Mouse (Mus musculus) erythroblast, embryonic 14.5 days (primary cell): ENCODE data around the gene Cth. TPM values are rescaled to one million over a fixed set of nuclear protein-coding genes. Genes with fewer than 3 reads are reported as not detected.

Source experiments
- H3K27me3 ChIP-seq: 2 replicates; pipeline ENCODE4 v1.6.1; 2012; ENCODE audit warnings: inconsistent platforms; ENCODE audit not compliant: control insufficient read depth
- H3K36me3 ChIP-seq: 2 replicates; pipeline ENCODE4 v1.6.1; 2012; ENCODE audit warnings: mild to moderate bottlenecking, inconsistent platforms; ENCODE audit not compliant: control insufficient read depth
- H3K4me1 ChIP-seq: 2 replicates; pipeline ENCODE4 v1.6.1; 2012; ENCODE audit warnings: inconsistent platforms; ENCODE audit not compliant: control insufficient read depth
- H3K4me3 ChIP-seq: replicated peaks from 2 replicates; pipeline ENCODE3; 2012; ENCODE audit warnings: moderate library complexity, mild to moderate bottlenecking, inconsistent platforms
- H3K9me3 ChIP-seq: 2 replicates; pipeline ENCODE4 v1.6.1; 2012; ENCODE audit warnings: low read length, inconsistent platforms, mixed read lengths; ENCODE audit not compliant: control insufficient read depth
- GATA1 ChIP-seq: IDR thresholded peaks from 2 replicates; pipeline ENCODE4 v1.6.1; 2012; ENCODE audit warnings: low read length, inconsistent platforms, mixed read lengths
- TAL1 ChIP-seq: IDR thresholded peaks from 3 replicates; pipeline ENCODE4 v1.6.1; 2012; ENCODE audit warnings: low read length, inconsistent platforms, mixed read lengths
- polyA plus RNA-seq: library from polyadenylated mRNA; stranded (reverse); fragments of >175 nt; gene quantifications from 2 replicates; pipeline ENCODE4 v1.2.3, GENCODE M21; 2012

Cth gene
- polyA plus RNA-seq, 1 experiment, result not detected

DNA sequence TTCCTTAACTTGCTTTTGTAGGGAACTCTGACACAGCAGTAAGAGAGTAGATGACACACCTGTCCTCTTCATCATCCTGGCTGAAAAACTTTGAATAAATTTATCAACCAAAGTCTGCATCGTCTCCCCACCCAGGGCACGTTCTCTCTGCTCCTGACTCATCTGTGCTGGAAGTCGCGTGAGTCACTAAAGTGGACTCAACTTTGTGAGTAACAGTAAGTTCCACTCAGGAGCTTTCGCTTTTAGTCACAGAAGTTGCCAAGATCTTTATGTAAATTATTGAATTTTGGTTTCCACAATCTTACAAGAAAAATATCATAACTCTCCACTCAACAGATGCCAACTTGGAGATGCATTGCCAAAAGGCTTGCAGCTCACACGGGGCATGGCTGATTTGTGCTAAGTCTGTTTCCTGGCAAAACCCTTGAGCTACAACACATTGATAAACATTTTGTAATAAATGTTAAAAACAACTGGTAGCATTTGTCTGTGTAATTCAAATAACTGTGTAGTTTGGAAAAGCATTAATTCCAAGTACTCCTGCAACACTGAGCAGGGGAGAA is 40.7 kb downstream of the Cth start:
- no peaks in the 10 kb centered on the region for H3K36me3 ChIP-seq
- no peak for TF ChIP-seq TAL1
- TF ChIP-seq GATA1, result no peak
- no peaks in the 10 kb centered on the region for H3K27me3 ChIP-seq
- H3K4me1 ChIP-seq, result no peaks in the 10 kb centered on the region
- H3K9me3 ChIP-seq, result no peaks in the 10 kb centered on the region
- H3K4me3 ChIP-seq, result no peak overlapping the region

GRCm38 (mm10) chr3:157883085-157883484 is 41.8 kb downstream of the Cth start:
- TF ChIP-seq GATA1, result no peak
- no peak for TF ChIP-seq TAL1
- no peaks in the 10 kb centered on the region for H3K36me3 ChIP-seq
- H3K4me3 ChIP-seq, result no peak overlapping the region
- no peaks in the 10 kb centered on the region for H3K9me3 ChIP-seq
- no peaks in the 10 kb centered on the region for H3K27me3 ChIP-seq
- H3K4me1 ChIP-seq, result no peaks in the 10 kb centered on the region

- no peaks in the 10 kb centered on the region for H3K9me3 ChIP-seq
- no peaks in the 10 kb centered on the region for H3K27me3 ChIP-seq
- TF ChIP-seq TAL1 (no peak), GATA1 (no peak)
- no peaks in the 10 kb centered on the region for H3K36me3 ChIP-seq
- no peak overlapping the region for H3K4me3 ChIP-seq
- H3K4me1 ChIP-seq, result no peaks in the 10 kb centered on the region
Measured at GRCm38 (mm10) chr3:157881992-157882391, 42.9 kb downstream of the Cth start.

- TF ChIP-seq GATA1 (no peak), TAL1 (no peak)
- H3K36me3 ChIP-seq, result no peaks in the 10 kb centered on the region
- H3K4me3 ChIP-seq, result no peak overlapping the region
- H3K4me1 ChIP-seq, result no peaks in the 10 kb centered on the region
- no peaks in the 10 kb centered on the region for H3K9me3 ChIP-seq
- no peaks in the 10 kb centered on the region for H3K27me3 ChIP-seq
Measured at GRCm38 (mm10) chr3:157880983-157881382, 43.9 kb downstream of the Cth start.

DNA sequence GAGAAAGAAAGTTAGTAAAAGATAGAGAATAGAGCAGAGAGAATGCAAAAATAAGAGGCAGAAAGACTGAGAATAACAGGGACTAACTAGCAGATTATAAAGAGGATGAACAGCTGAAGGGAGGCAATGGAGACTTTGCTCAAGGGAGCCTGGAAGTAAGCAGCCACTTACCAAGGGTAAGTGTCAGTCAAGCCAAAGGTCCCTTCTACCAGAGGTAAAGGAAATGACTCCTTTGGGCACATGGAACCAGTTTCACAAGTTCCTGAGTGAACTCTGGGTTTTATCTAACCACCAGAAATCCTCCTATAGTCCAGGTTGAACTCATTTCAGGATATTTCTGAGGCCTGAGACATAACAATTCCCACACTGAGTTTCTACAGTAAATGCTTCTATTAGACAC is 47.0 kb downstream of the Cth start:
- no peaks in the 10 kb centered on the region for H3K4me1 ChIP-seq
- no peaks in the 10 kb centered on the region for H3K27me3 ChIP-seq
- no peaks in the 10 kb centered on the region for H3K9me3 ChIP-seq
- TF ChIP-seq TAL1, result no peak
- TF ChIP-seq GATA1, result no peak
- no peak overlapping the region for H3K4me3 ChIP-seq
- H3K36me3 ChIP-seq, result no peaks in the 10 kb centered on the region

DNA sequence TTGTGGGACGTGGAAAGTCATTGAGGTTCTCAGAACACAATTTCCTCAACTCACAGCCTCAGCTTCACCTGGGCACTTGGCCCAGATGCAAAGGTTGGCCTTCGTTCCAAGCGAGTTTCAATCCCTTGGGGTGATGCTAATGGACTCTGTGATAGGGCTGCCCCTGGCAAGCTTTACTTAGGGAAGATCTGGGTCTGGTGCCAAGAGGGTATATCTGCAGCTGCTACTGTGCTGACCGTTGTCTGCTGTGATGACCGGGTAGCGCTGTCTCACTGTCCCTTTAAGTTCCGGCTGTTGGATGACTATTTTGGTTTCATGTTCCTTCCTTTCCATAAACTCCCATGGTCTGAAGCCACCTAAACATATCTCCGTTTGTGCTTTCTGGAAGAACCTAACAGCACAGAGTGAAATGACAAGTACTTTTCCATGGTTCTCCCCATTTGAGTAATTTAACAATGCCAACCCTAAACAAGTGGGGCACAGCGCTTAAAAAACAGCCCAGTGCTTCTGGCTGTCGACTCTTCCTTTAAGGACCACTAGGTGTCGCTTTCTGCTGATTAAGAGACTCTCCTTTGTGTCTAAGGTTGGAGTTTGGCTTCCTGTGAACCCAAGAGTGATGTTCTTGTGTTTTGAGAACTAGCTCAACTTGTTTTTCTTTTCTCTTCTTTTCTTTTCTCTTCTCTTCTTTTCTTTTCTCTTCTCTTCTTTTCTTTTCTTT is 48.3 kb downstream of the Cth start:
- Histone ChIP-seq H3K4me1 (no peaks in the 10 kb centered on the region), H3K27me3 (no peaks in the 10 kb centered on the region), H3K9me3 (no peaks in the 10 kb centered on the region), H3K4me3 (no peak overlapping the region), H3K36me3 (no peaks in the 10 kb centered on the region)
- no peak for TF ChIP-seq GATA1
- TF ChIP-seq TAL1, result no peak

GRCm38 (mm10) chr3:157872897-157873296 is 52.0 kb downstream of the Cth start:
- Histone ChIP-seq H3K4me1 (no peaks in the 10 kb centered on the region), H3K36me3 (no peaks in the 10 kb centered on the region), H3K27me3 (no peaks in the 10 kb centered on the region), H3K9me3 (no peaks in the 10 kb centered on the region), H3K4me3 (no peak overlapping the region)
- TF ChIP-seq TAL1 (no peak), GATA1 (no peak)

DNA sequence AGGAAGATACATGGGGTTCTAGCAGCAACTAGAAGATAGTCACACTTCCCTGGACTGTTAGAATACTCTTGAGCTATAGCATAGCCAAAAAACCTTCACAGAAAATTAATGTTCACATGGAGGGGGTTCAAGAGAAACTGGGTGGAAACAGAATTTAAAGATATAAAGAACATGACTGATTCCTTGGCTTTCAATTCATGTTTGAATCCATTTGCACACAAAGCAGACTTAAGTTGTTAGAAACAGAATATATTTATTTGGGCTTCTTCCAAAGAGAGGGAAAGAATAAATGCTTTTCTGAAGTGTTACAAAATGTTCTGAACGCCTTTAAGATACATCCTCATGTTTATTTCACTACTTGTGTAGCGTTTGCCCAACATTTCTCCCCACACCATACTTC is 57.0 kb downstream of the Cth start:
- Histone ChIP-seq H3K4me1 (no peaks in the 10 kb centered on the region), H3K36me3 (no peaks in the 10 kb centered on the region), H3K4me3 (no peak overlapping the region), H3K9me3 (no peaks in the 10 kb centered on the region), H3K27me3 (no peaks in the 10 kb centered on the region)
- no peak for TF ChIP-seq GATA1
- TF ChIP-seq TAL1, result no peak

- no peaks in the 10 kb centered on the region for H3K4me1 ChIP-seq
- TF ChIP-seq TAL1 (no peak), GATA1 (no peak)
Measured at GRCm38 (mm10) chr3:157866251-157866650, 58.6 kb downstream of the Cth start.

More at GRCm38 (mm10) chr3:157866251-157866650, 58.6 kb downstream of the Cth start:
- no peaks in the 10 kb centered on the region for H3K36me3 ChIP-seq
- no peak overlapping the region for H3K4me3 ChIP-seq
- no peaks in the 10 kb centered on the region for H3K27me3 ChIP-seq
- no peaks in the 10 kb centered on the region for H3K9me3 ChIP-seq
